Mouse (Mus musculus): ENCODE measurements at regions not wholly inside any gene's neighbourhood (a gene's known extent, or its start where the extent isn't known, plus 50 kb on each side); places are given as distances from the start of the nearest gene placed in this dataset.

DNA sequence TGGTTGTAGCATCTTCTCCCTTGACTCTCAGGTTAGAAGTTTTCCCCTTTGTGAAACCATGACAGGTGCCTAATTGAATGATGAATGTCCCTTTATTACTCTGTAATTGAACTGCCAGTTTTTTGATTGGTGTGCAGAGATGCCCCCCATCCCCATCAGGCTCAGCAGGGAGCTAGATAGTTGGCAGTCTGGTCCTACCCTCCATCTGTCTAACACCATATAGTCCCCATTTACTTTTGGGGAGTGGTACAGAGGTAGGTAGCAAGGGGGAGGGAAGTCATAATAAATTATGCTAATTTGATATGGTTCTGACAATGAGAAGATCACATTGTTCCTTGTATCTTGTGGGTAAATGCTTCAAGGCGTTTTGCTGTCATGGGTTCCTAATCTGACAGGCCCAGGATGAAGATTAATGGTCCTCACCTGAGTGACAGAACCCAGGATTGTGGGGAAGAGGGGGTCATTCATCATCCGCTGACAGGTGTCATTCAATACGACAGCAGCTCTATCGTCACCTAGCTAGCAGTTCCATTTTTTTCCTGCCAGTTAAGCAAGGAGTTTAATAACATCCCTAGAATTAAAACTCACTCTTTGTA lies 122.3 kb upstream of the Etaa1 start:
- CTCF ChIA-PET, result no interaction called here
- POLR2A ChIA-PET, result interaction anchor here in 1 of 4 experiments (1.0 kb wide), 1 partner anchor 18 kb away, joined by 3 read pairs; no protein-coding TSS in a partner anchor

GRCm38 (mm10) chr11:18070586-18071306 lies 117.1 kb upstream of the Etaa1 start:
- ChIA-PET POLR2A (interaction anchor here in 1 of 4 experiments (0.8 kb wide), 1 partner anchor 1669 kb away, joined by 3 read pairs; no protein-coding TSS in a partner anchor), CTCF (no interaction called here)

- ChIA-PET CTCF (no interaction called here), POLR2A (interaction anchor here in 1 of 4 experiments (0.8 kb wide), 1 partner anchor 1668 kb away, joined by 3 read pairs; no protein-coding TSS in a partner anchor)
Observed at GRCm38 (mm10) chr11:18070032-18070374, 116.3 kb upstream of the Etaa1 start.

DNA sequence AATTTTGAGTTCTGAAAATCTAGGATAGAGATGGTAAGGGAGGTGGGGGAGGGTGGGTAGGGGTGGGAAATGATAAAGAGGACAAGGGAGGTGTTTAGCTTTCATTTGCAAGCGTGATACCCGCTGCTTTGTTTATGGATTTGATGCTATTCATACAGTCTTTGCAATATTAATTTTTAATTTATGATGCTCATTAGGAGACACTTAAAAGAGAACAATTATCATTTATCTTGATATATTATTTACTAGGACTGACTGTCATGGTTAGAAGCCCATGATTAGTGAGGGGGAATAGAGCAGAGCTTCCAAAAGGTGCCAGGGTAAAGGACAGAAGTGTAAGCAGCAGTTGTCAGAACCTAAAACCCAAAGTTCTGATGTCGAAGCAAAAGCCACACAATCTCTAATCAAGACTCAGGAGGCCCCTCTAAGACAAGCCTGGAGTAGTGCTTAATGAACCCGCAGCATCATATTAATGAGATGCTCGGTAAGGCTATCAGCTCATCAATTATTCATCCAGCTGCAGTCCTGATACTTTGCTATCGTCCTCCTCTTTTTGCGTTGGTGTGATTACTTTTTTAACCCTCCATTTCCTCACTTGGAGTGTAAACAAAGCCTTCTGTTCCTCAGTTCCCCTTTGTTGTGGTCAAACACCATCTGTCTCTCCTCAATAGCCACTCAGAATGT lies 115.8 kb upstream of the Etaa1 start:
- ChIA-PET CTCF (interaction anchor here in 1 of 4 experiments (0.6 kb wide), 1 partner anchor 244 kb away, joined by 3 read pairs; no protein-coding TSS in a partner anchor), POLR2A (no interaction called here)

DNA sequence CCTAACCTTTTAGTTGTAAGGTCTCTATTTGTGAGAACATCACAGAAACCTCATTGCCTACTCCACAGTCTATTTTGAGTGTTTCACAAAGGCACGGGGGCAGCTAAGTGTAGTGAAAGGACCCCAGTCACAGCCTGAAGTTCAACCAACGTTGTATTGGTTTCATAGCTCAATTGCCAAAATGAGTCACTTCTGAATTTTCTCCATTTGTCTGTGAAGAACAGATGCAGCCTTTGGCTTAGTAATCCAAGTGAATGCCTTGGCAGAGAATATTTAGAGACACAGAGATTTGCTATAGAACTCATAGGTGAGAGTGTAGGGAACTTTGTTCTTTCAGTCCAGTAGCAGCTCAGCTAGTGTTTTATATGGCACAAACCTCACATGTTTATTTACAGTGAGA lies 114.4 kb upstream of the Etaa1 start:
- CTCF ChIA-PET, result interaction anchor here in 1 of 4 experiments (0.5 kb wide), 2 partner anchors 19 to 459 kb away, joined by 6 to 7 read pairs; no protein-coding TSS in a partner anchor
- POLR2A ChIA-PET, result no interaction called here

- ChIA-PET POLR2A (no interaction called here), CTCF (interaction anchor here in 1 of 4 experiments (0.5 kb wide), 1 partner anchor 459 kb away, joined by 6 read pairs; no protein-coding TSS in a partner anchor)
Observed at GRCm38 (mm10) chr11:18067676-18068075, 114.0 kb upstream of the Etaa1 start.

DNA sequence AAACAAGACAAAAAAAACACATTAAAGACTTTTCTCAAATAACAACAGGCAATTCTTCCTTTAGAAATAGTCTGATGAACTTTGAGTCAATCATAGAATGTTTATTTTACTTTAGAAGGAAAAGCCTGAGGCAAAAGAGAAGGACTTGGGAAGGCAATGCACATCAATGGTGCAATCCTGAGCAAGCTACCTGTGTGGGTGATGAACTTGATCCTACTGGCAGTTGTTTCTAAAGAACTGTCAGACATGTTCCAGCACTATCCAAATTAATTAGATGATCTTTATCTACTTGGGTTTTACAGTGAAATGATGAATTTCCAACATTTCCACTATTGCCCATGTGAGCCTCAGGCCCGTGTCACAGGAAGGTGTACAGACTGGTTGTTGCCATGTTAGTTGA lies 87.9 kb upstream of the Etaa1 start:
- POLR2A ChIA-PET, result no interaction called here

DNA sequence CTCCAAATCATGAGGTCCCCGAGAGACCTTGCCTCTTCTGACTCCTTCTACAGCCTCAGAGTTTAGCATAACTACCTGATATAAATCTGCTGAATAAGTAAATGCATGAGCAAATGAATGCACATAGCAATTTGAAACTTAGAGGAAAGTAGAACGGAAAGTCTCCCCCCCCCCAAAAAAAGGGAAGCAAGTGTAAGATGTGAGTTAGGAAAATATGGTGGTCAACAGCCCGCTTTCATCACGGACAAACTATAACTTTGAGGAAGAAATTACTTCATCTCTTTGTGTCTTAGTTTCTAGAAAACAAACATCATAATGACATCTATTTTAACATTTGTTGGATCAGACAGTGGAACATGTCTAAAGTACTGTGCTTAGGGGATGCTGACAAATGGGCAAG lies 77.4 kb upstream of the Etaa1 start:
- POLR2A ChIA-PET, result no interaction called here

More for the DNA sequence above, 87.9 kb upstream of the Etaa1 start:
- CTCF ChIA-PET, result no interaction called here

DNA sequence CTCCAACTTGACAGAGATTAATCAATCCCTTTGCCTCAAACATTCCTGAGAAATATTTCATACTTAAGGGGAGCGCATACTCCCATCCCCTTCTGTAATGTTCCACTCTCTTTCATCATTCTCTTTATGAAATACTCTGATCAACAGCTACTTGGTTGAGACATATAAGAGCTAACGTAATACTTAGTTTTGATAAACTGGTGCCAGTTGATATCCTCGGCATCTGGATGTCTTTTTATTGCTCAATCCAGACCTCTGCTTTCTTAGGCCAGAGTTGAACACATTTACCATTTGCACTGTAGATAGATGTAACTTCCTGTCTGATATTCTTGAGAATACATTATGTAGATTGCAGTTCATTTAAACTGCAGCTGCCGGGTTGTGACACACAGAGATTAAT lies 68.4 kb upstream of the Etaa1 start:
- ChIA-PET CTCF (no interaction called here), POLR2A (no interaction called here)

More for the DNA sequence above, 77.4 kb upstream of the Etaa1 start:
- CTCF ChIA-PET, result no interaction called here

GRCm38 (mm10) chr11:18015239-18015638 lies 61.6 kb upstream of the Etaa1 start:
- ChIA-PET CTCF (interaction anchor here in 1 of 4 experiments (0.6 kb wide), 1 partner anchor 1582 kb away, joined by 3 read pairs; no protein-coding TSS in a partner anchor), POLR2A (interaction anchor here in 1 of 4 experiments (1.1 kb wide), 1 partner anchor 65 kb away, joined by 3 read pairs; no protein-coding TSS in a partner anchor)

DNA sequence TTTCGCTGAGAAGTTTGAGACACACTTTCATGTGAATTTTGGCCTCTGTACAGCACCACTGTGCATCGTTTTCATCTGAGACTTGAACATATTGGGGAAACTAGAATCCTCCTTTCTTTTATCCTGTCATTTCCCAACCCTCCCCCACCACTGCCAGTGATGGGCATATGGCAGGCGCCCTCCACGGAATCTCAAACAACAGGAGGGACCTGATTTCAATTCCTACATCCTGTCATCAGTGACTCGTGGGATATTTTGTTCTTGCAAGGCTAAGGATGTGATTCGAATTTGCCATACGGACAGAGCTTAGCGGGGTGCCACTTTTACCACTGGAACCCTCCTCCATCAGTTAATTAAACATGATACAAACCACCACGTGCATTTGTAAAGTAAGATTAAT lies 60.9 kb upstream of the Etaa1 start:
- ChIA-PET CTCF (no interaction called here), POLR2A (interaction anchor here in 1 of 4 experiments (1.1 kb wide), 1 partner anchor 64 kb away, joined by 3 read pairs; no protein-coding TSS in a partner anchor)

DNA sequence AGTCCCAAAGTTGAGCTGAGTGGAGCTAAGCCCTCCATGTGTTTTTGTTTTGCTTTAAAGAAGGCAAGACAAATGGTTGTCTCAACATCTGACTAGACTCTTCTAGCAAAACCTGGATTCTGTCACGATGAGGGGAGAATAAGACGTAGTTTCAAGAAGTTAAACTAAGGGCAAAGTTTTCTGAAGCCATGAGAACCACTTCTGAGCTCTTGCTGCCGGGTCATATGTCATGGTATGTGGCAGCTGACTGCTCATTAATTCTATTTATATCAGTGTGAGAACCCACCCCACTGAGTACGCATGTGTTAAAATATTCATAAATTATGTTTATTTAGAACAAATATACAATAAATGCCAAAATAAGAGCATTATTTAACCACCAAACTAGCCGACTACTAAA lies 58.4 kb upstream of the Etaa1 start:
- CTCF ChIA-PET, result no interaction called here
- POLR2A ChIA-PET, result no interaction called here

- ChIA-PET POLR2A (interaction anchor here in 1 of 4 experiments (0.7 to 0.9 kb wide), 2 partner anchors 35 to 1384 kb away, joined by 4 read pairs; no protein-coding TSS in a partner anchor), CTCF (no interaction called here)
Observed at GRCm38 (mm10) chr11:18011101-18011733, 57.5 kb upstream of the Etaa1 start.

DNA sequence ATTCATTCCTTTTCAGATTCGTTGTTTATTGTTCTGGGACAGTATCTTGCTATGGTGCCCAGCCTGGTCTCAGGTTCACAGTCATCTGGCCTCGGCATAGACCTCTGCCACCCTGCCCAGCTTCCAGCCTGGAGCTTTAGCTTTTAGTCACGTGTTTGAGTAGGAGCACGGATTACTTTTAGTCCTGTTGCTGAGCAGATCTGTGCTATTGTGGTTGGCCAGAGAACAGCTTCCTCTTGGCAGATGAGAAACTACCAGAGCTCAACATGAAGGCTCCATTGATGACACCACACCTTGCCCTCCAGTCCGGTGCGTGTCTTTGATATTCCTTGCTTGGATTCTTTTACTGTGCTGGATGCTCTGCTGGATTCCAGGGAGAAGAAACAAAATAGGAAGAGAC lies 54.5 kb upstream of the Etaa1 start:
- ChIA-PET CTCF (interaction anchor here in 1 of 4 experiments (0.5 kb wide), 1 partner anchor 133 kb away, joined by 3 read pairs; no protein-coding TSS in a partner anchor), POLR2A (no interaction called here)
